Mouse (Mus musculus) limb, embryonic 12.5 days (tissue): ENCODE data around the gene Zfp384. TPM values are rescaled to one million over a fixed set of nuclear protein-coding genes. Genes with fewer than 3 reads are reported as not detected.
A peak's percentile ranks its signal among the peaks of the same experiment; 100 is the strongest.

ENCODE experiments used
- ATAC-seq: fragments of 200-750 bp; cut with Nextera tagmentation; 2 replicates; pipeline ENCODE4 v1.8.0; 2017; ENCODE audit warnings: low read depth, moderate TSS enrichment; ENCODE audit not compliant: insufficient number of reproducible peaks, insufficient read depth, low FRiP score, low TSS enrichment
- H3K27ac ChIP-seq: fragments of 300-500 bp; sonication (generic); 2 replicates; pipeline ENCODE4 v1.5.1; 2016; ENCODE audit warnings: mild to moderate bottlenecking, moderate library complexity
- H3K27me3 ChIP-seq: fragments of 300-500 bp; sonication (generic); 2 replicates; pipeline ENCODE4 v1.6.1; 2016; ENCODE audit warnings: mild to moderate bottlenecking, moderate library complexity
- H3K36me3 ChIP-seq: fragments of 300-500 bp; sonication (generic); 2 replicates; pipeline ENCODE4 v1.6.1; 2016; ENCODE audit warnings: mild to moderate bottlenecking, moderate library complexity
- H3K4me1 ChIP-seq: fragments of 300-500 bp; sonication (generic); replicated peaks from 2 replicates; pipeline ENCODE4 v1.6.1; 2016
- H3K4me2 ChIP-seq: fragments of 300-500 bp; sonication (generic); 2 replicates; pipeline ENCODE4 v1.6.1; 2016; ENCODE audit warnings: mild to moderate bottlenecking, moderate library complexity
- H3K4me3 ChIP-seq: fragments of 300-500 bp; sonication (generic); replicated peaks from 2 replicates; pipeline ENCODE4 v1.5.1; 2016; ENCODE audit warnings: mild to moderate bottlenecking
- H3K9ac ChIP-seq: fragments of 300-500 bp; sonication (generic); replicated peaks from 2 replicates; pipeline ENCODE4 v1.6.1; 2016; ENCODE audit warnings: mild to moderate bottlenecking, moderate library complexity
- H3K9me3 ChIP-seq: fragments of 300-500 bp; sonication (generic); 2 replicates; pipeline ENCODE4 v1.6.1; 2016; ENCODE audit warnings: mild to moderate bottlenecking, moderate library complexity
- WGBS: fragments of 180-500 bp; shearing (Covaris S2); methylation state at CpG from one replicate; pipeline ENCODE4 v1.1.7; 2016; 5-methylcytosine and 5-hydroxymethylcytosine counted together
- polyA plus RNA-seq: library from polyadenylated mRNA; unstranded; fragments of >200 nt; fragmentation: Nextera tagmentation; extraction: Ambion mirVana; gene quantifications from 2 replicates; pipeline ENCODE4 v1.2.1, GENCODE M21; 2016

The Zfp384 gene
- polyA plus RNA-seq, 1 experiment from 2014 or later = 18.5 TPM

GRCm38 (mm10) chr6:124995246-124995645 lies 13.7 kb upstream of the Zfp384 start:
- no peak overlapping the region for H3K27ac ChIP-seq
- WGBS = 77% methylated on average over 7 of the region's 7 CpGs
- no peak overlapping the region for H3K4me2 ChIP-seq
- ATAC-seq = no peak
- H3K9me3 ChIP-seq = peaks cover 5% of the 10 kb centered on the region
- no peak overlapping the region for H3K9ac ChIP-seq
- no peak overlapping the region for H3K4me3 ChIP-seq
- peaks cover 88% of the 10 kb centered on the region for H3K27me3 ChIP-seq
- H3K36me3 ChIP-seq = no peaks in the 10 kb centered on the region
- peaks cover 19% of the 10 kb centered on the region for H3K4me1 ChIP-seq

GRCm38 (mm10) chr6:124995831-124996403 lies 13.0 kb upstream of the Zfp384 start:
- WGBS = 47% methylated on average over 8 of the region's 8 CpGs
- no peak overlapping the region for H3K9ac ChIP-seq
- no peak for ATAC-seq
- no peaks in the 10 kb centered on the region for H3K36me3 ChIP-seq
- peak overlapping the region; percentile 66; the same call in 1 of the 2 replicates for H3K4me3 ChIP-seq
- H3K9me3 ChIP-seq = no peaks in the 10 kb centered on the region
- H3K4me2 ChIP-seq = peak overlapping the region; percentile 97
- H3K27ac ChIP-seq = no peak overlapping the region
- peaks cover 19% of the 10 kb centered on the region for H3K4me1 ChIP-seq
- H3K27me3 ChIP-seq = peaks cover 95% of the 10 kb centered on the region

- Histone ChIP-seq H3K4me3 (peak within 1 kb of the TSS; percentile 66), H3K4me2 (peak within 1 kb of the TSS; percentile 97), H3K27ac (0 out of 2 replicates have a peak within 1 kb of the TSS, but pooled peaks have one; percentile 4), H3K9me3 (no peaks in the 10 kb centered on the region), H3K27me3 (peaks cover 98% of the 10 kb centered on the region), H3K4me1 (peaks cover 19% of the 10 kb centered on the region), H3K9ac (peak within 1 kb of the TSS; percentile 77), H3K36me3 (no peaks in the 10 kb centered on the region)
- ATAC-seq = peak; percentile 34; the same call in 1 of the 2 replicates
- under 1% methylated on average over 66 of the region's 78 CpGs for WGBS
These were observed 12.1 kb upstream of the Zfp384 start, which contains the start of gene Pianp for GRCm38 (mm10) chr6:124996551-124997501. Gene Pianp (plus strand): TSS chr6:124996694.

- Histone ChIP-seq H3K4me1 (peaks cover 19% of the 10 kb centered on the region), H3K4me3 (peak overlapping the region; percentile 66), H3K4me2 (peak overlapping the region; percentile 97), H3K9ac (no peak overlapping the region), H3K9me3 (no peaks in the 10 kb centered on the region), H3K27ac (no peak overlapping the region), H3K36me3 (no peaks in the 10 kb centered on the region), H3K27me3 (peaks cover 98% of the 10 kb centered on the region)
- WGBS = 6% methylated on average over 8 of the region's 8 CpGs
- no peak for ATAC-seq
These were observed 10.9 kb upstream of the Zfp384 start for GRCm38 (mm10) chr6:124998066-124998465.

- Histone ChIP-seq H3K4me3 (no peak overlapping the region), H3K4me2 (no peak overlapping the region), H3K4me1 (peaks cover 26% of the 10 kb centered on the region), H3K9ac (no peak overlapping the region), H3K9me3 (no peaks in the 10 kb centered on the region), H3K27ac (no peak overlapping the region), H3K36me3 (no peaks in the 10 kb centered on the region), H3K27me3 (peaks cover 97% of the 10 kb centered on the region)
- ATAC-seq = no peak
- 24% methylated on average over 14 of the region's 14 CpGs for WGBS
These were observed 9.9 kb upstream of the Zfp384 start for GRCm38 (mm10) chr6:124999091-124999490.

- H3K27me3 ChIP-seq = peaks cover 96% of the 10 kb centered on the region
- no peaks in the 10 kb centered on the region for H3K9me3 ChIP-seq
- no peak overlapping the region for H3K4me3 ChIP-seq
- no peak for ATAC-seq
- H3K9ac ChIP-seq = no peak overlapping the region
- H3K27ac ChIP-seq = no peak overlapping the region
- H3K36me3 ChIP-seq = no peaks in the 10 kb centered on the region
- peaks cover 28% of the 10 kb centered on the region for H3K4me1 ChIP-seq
- 26% methylated on average over 10 of the region's 10 CpGs for WGBS
- H3K4me2 ChIP-seq = no peak overlapping the region
These were observed 9.4 kb upstream of the Zfp384 start for GRCm38 (mm10) chr6:124999546-124999945.

- H3K27me3 ChIP-seq = peaks cover 56% of the 10 kb centered on the region
- peaks cover 18% of the 10 kb centered on the region for H3K4me1 ChIP-seq
- H3K4me3 ChIP-seq = no peak overlapping the region
- no peaks in the 10 kb centered on the region for H3K36me3 ChIP-seq
- 34% methylated on average over 3 of the region's 3 CpGs for WGBS
- H3K9me3 ChIP-seq = no peaks in the 10 kb centered on the region
- ATAC-seq = no peak
- H3K27ac ChIP-seq = no peak overlapping the region
- no peak overlapping the region for H3K9ac ChIP-seq
- H3K4me2 ChIP-seq = no peak overlapping the region
These were observed 5.2 kb upstream of the Zfp384 start for GRCm38 (mm10) chr6:125003706-125004105.

GRCm38 (mm10) chr6:125005086-125005485 lies 3.9 kb upstream of the Zfp384 start:
- 30% methylated on average over 3 of the region's 3 CpGs for WGBS
- peaks cover 43% of the 10 kb centered on the region for H3K27me3 ChIP-seq
- no peak for ATAC-seq

GRCm38 (mm10) chr6:125008060-125008459 lies 885 bp upstream of the Zfp384 start:
- 44% methylated on average over 13 of the region's 13 CpGs for WGBS
- Histone ChIP-seq H3K27me3 (peaks cover 13% of the 10 kb centered on the region), H3K27ac (peak overlapping the region; percentile 85), H3K9me3 (no peaks in the 10 kb centered on the region), H3K4me3 (peak overlapping the region; percentile 95), H3K9ac (peak overlapping the region; percentile 98; the same call in 1 of the 2 replicates), H3K4me2 (peak overlapping the region; percentile 85), H3K36me3 (peaks cover 23% of the 10 kb centered on the region), H3K4me1 (peaks cover 34% of the 10 kb centered on the region)
- no peak; the same call in 1 of the 2 replicates for ATAC-seq

More at GRCm38 (mm10) chr6:125005086-125005485, 3.9 kb upstream of the Zfp384 start:
- Histone ChIP-seq H3K4me3 (no peak overlapping the region), H3K36me3 (no peaks in the 10 kb centered on the region), H3K4me2 (no peak overlapping the region), H3K9me3 (no peaks in the 10 kb centered on the region), H3K9ac (no peak overlapping the region), H3K4me1 (peaks cover 20% of the 10 kb centered on the region), H3K27ac (no peak overlapping the region)

- H3K27ac ChIP-seq = peak overlapping the region; percentile 99
- ATAC-seq = peak; percentile 98
- peaks cover 32% of the 10 kb centered on the region for H3K4me1 ChIP-seq
- H3K4me3 ChIP-seq = peak overlapping the region; percentile 95
- WGBS = under 1% methylated on average over 30 of the region's 34 CpGs
- H3K27me3 ChIP-seq = peaks cover 8% of the 10 kb centered on the region
- H3K9ac ChIP-seq = peak overlapping the region; percentile 98
- peaks cover 28% of the 10 kb centered on the region for H3K36me3 ChIP-seq
- H3K4me2 ChIP-seq = peak overlapping the region; percentile 85
- no peaks in the 10 kb centered on the region for H3K9me3 ChIP-seq
These were observed 288 bp upstream of the Zfp384 start for GRCm38 (mm10) chr6:125008586-125009128.
